Mouse (Mus musculus): ENCODE measurements around the gene Ick.

DNA sequence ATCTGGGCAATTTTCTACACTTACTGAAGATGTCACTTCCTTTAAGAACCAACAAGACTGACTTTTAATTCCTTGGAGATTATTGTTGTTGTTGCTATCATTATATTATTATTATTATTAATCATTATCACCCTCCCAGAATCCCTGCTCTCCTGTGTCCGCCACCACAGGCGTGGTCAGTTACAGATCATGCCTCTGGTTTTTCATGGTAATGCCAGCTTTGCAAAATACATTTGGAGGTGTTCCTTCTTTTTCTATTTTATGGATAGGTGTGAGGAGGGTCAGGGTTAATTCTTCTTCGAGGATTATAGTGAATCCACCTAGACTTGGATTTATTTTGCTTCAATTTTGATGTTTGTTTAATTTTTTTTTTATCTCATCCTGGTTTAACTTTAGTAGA is 33.7 kb upstream of the Ick start:
- TF ChIP-seq POLR2A (IDR thresholded peaks at IDR 0.05; ENCODE audit: borderline replicate concordance, extremely low read depth, low read depth, low read length) (no peak), CTCF (IDR thresholded peaks at IDR 0.05; ENCODE audit: insufficient read depth, low read length) (no peak)

Data from lung, adult 2 months (tissue).